Mouse (Mus musculus) thymus, postnatal 10 days (tissue): ENCODE results near the gene Ccdc47.

Experiments used
- DNase-seq, 2 experiments: peaks; one replicate each; pipeline ENCODE4 v3.0.0; 2021; ENCODE audit warnings: low spot score in 2 of 2

The Ccdc47 gene

GRCm38 (mm10) chr11:106198277-106198676, 17.9 kb downstream of the Ccdc47 start:
- DNase-seq = no peak

GRCm38 (mm10) chr11:106195341-106195740, 20.8 kb downstream of the Ccdc47 start:
- DNase-seq = no peak

GRCm38 (mm10) chr11:106194891-106195290, 21.3 kb downstream of the Ccdc47 start:
- no peak for DNase-seq

GRCm38 (mm10) chr11:106194155-106194541, 22.0 kb downstream of the Ccdc47 start:
- DNase-seq = no peak

GRCm38 (mm10) chr11:106193371-106194154, 22.6 kb downstream of the Ccdc47 start:
- peak; percentile 96 to 98 for DNase-seq

GRCm38 (mm10) chr11:106192657-106193370, 23.3 kb downstream of the Ccdc47 start:
- no peak for DNase-seq

- no peak for DNase-seq
These were observed 23.9 kb downstream of the Ccdc47 start for GRCm38 (mm10) chr11:106192241-106192640.

- no peak for DNase-seq
These were observed 24.4 kb downstream of the Ccdc47 start for GRCm38 (mm10) chr11:106191716-106192115.

- no peak for DNase-seq
These were observed 28.8 kb downstream of the Ccdc47 start for GRCm38 (mm10) chr11:106187326-106187725.

- no peak for DNase-seq
These were observed 35.7 kb downstream of the Ccdc47 start for GRCm38 (mm10) chr11:106180449-106180801.

- no peak for DNase-seq
These were observed 36.3 kb downstream of the Ccdc47 start for GRCm38 (mm10) chr11:106179711-106180448.

GRCm38 (mm10) chr11:106178036-106178782, 37.9 kb downstream of the Ccdc47 start:
- no peak for DNase-seq

- DNase-seq = no peak
These were observed 39.8 kb downstream of the Ccdc47 start for GRCm38 (mm10) chr11:106176372-106176771.

GRCm38 (mm10) chr11:106175081-106175480, 41.1 kb downstream of the Ccdc47 start:
- no peak for DNase-seq

- DNase-seq = no peak
These were observed 41.8 kb downstream of the Ccdc47 start for GRCm38 (mm10) chr11:106174372-106174771.

GRCm38 (mm10) chr11:106173228-106173627, 42.9 kb downstream of the Ccdc47 start:
- DNase-seq = no peak

GRCm38 (mm10) chr11:106170807-106171206, 45.3 kb downstream of the Ccdc47 start:
- peak; percentile 77 to 87 for DNase-seq

- DNase-seq = peak; percentile 52 to 56
These were observed 48.7 kb downstream of the Ccdc47 start for GRCm38 (mm10) chr11:106167435-106167834.

GRCm38 (mm10) chr11:106164601-106165180, 51.5 kb downstream of the Ccdc47 start:
- DNase-seq = no peak

- DNase-seq = no peak
These were observed 52.6 kb downstream of the Ccdc47 start for GRCm38 (mm10) chr11:106163546-106163945.

- DNase-seq = no peak
These were observed 53.9 kb downstream of the Ccdc47 start for GRCm38 (mm10) chr11:106162237-106162636.
